Mouse (Mus musculus) limb, embryonic 14.5 days (tissue): ENCODE results near the gene Tcea2. TPM values are rescaled to one million over a fixed set of nuclear protein-coding genes. Genes with fewer than 3 reads are reported as not detected.

Source experiments
- ATAC-seq: fragments of 200-750 bp; cut with Nextera tagmentation; 2 replicates; pipeline ENCODE4 v1.8.0; 2017; ENCODE audit warnings: low read depth, moderate number of reproducible peaks, moderate TSS enrichment; ENCODE audit not compliant: low FRiP score
- DNase-seq: peaks from one replicate; pipeline ENCODE4 v3.0.0-alpha.2; 2015; ENCODE audit warnings: low spot score
- H3K27ac ChIP-seq: fragments of 300-500 bp; sonication (generic); replicated peaks from 2 replicates; pipeline ENCODE4 v1.5.1; 2014; ENCODE audit warnings: low read depth, mild to moderate bottlenecking, low read length, moderate library complexity, mixed read lengths
- H3K27me3 ChIP-seq: fragments of 300-500 bp; sonication (generic); 2 replicates; pipeline ENCODE4 v1.6.1; 2014; ENCODE audit warnings: low read length, mixed read lengths; ENCODE audit not compliant: control insufficient read depth, insufficient read depth
- H3K36me3 ChIP-seq: fragments of 300-500 bp; sonication (generic); 2 replicates; pipeline ENCODE4 v1.6.1; 2014; ENCODE audit warnings: mild to moderate bottlenecking, low read length, moderate library complexity, mixed read lengths; ENCODE audit not compliant: control insufficient read depth, insufficient read depth
- H3K4me1 ChIP-seq: fragments of 300-500 bp; sonication (generic); 2 replicates; pipeline ENCODE4 v1.6.1; 2014; ENCODE audit warnings: antibody characterized with exemption, low read length, mixed read lengths; ENCODE audit not compliant: control insufficient read depth, insufficient read depth
- H3K4me2 ChIP-seq: fragments of 300-500 bp; sonication (generic); replicated peaks from 2 replicates; pipeline ENCODE4 v1.6.1; 2014; ENCODE audit warnings: low read depth, mild to moderate bottlenecking, low read length, moderate library complexity; ENCODE audit not compliant: severe bottlenecking
- H3K4me3 ChIP-seq: fragments of 300-500 bp; sonication (generic); replicated peaks from 2 replicates; pipeline ENCODE4 v1.5.1; 2014; ENCODE audit warnings: low read length
- H3K9ac ChIP-seq: fragments of 300-500 bp; sonication (generic); 2 replicates; pipeline ENCODE4 v1.6.1; 2014; ENCODE audit warnings: mild to moderate bottlenecking, low read depth, low read length, moderate library complexity; ENCODE audit not compliant: severe bottlenecking
- H3K9me3 ChIP-seq: fragments of 300-500 bp; sonication (generic); 2 replicates; pipeline ENCODE4 v1.6.1; 2016; ENCODE audit warnings: low read length; ENCODE audit not compliant: control insufficient read depth
- POLR2A ChIP-seq: fragments of 200-500 bp; IDR thresholded peaks from 2 replicates; pipeline ENCODE4 v1.8.0; 2012; ENCODE audit warnings: inconsistent platforms, mild to moderate bottlenecking, moderate library complexity, borderline replicate concordance; ENCODE audit not compliant: insufficient read depth, insufficient read length; ENCODE audit errors: extremely low read depth
- WGBS: fragments of 180-500 bp; shearing (Covaris S2); extraction: QIAGEN DNeasy Blood & Tissue Kit; methylation state at CpG from one replicate; pipeline ENCODE4 v1.1.7; 2014; 5-methylcytosine and 5-hydroxymethylcytosine counted together
- polyA plus RNA-seq, 2 experiments: library from polyadenylated mRNA; depleted of rRNA in 1 of 2; stranded (reverse) in 1 of 2; unstranded in 1 of 2; fragments of >200 nt; fragmentation: Nextera tagmentation in 1 of 2; extraction: Ambion mirVana in 1 of 2; gene quantifications; 2 replicates each; pipeline versions ENCODE4 v1.2.1 to v1.2.3; 2012 to 2014

Gene Tcea2
- 53.8 and 57.1 TPM in 2 replicates for polyA plus RNA-seq (2012; rRNA removed)
- polyA plus RNA-seq (2014; fragmentation: Nextera tagmentation; extraction: Ambion mirVana): 27.1 and 32.9 TPM in 2 replicates

DNA sequence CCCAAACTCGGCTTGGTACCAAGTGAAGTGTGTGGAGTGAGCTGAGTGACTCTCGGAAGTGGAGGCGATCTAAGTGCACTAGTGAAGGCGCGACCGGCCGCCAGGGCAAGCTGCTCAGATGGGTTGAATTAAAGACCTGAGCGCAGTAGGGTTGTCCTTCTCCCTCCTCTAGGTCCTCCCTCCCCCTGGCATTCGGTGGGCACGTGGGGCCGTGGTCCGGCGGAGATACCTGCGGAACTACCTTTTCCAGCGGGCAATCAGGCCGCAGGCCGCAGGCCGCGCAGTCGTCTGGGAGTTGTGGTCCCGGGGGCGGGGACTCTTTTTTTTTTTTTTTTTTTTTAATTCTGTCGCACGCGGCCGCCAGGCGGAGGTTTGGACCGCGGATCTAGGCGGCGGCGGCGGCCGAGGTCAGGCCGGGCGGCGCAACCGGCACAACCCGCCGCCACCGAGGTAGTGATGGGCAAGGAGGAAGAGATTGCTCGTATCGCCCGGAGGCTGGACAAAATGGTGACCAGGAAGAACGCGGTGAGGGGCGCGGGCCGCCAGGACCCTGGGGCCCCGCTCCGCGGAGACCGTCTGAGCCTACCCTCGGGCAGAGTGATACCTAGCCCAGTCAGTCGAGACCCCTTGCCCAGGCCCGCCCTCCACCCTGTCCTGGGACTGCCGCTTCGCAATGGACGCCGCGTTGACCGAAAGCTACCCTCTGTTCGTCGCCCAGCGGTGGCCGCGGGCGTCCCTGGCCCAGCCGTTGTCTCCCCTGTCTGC lies at the start of gene Tcea2:
Tcea2 (plus strand) TSS at position 360 of the 765 bp plus-strand sequence.
- Histone ChIP-seq H3K4me2 (peak within 1 kb of the TSS; percentile 94), H3K36me3 (0 out of 2 replicates have a peak, but pooled peaks cover 7% of the 10 kb centered on the region), H3K9ac (peak within 1 kb of the TSS; percentile 89), H3K27me3 (no peaks in the 10 kb centered on the region), H3K9me3 (no peaks in the 10 kb centered on the region), H3K27ac (peak within 1 kb of the TSS; percentile 64; the same call in 1 of the 2 replicates), H3K4me1 (peaks cover 20% of the 10 kb centered on the region), H3K4me3 (peak within 1 kb of the TSS; percentile 71)
- 0 out of 2 replicates have a peak, but pooled peaks have one; percentile 20 for TF ChIP-seq POLR2A
- under 1% methylated on average over 68 of the region's 69 CpGs for WGBS
- ATAC-seq: peak; percentile 74
- peak; percentile 59 for DNase-seq

DNA sequence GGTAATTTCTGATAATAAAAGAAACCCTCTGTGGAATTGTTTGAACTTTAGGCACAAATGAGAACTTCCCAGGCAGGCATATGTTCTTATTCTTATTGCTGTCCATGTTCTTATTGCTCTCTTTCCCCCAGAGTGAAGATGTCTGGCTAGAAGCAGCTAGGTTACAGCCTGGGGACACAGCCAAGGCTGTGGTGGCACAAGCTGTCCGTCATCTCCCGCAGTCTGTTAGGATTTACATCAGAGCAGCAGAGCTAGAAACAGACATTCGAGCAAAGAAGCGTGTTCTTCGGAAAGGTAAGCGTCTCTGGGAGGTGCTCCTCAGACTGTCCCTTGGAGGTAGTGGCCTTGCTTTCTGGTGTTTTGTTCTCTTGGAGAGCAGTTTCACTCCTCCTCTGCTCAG lies 47.5 kb upstream of the Tcea2 start:
- H3K36me3 ChIP-seq: peaks cover 72% of the 10 kb centered on the region
- no peaks in the 10 kb centered on the region for H3K9me3 ChIP-seq
- H3K4me1 ChIP-seq: no peaks in the 10 kb centered on the region
- H3K9ac ChIP-seq: no peak overlapping the region
- TF ChIP-seq POLR2A: no peak
- no peak overlapping the region for H3K27ac ChIP-seq
- ATAC-seq: no peak
- WGBS: 96% methylated on average over 6 of the region's 6 CpGs
- no peak overlapping the region for H3K4me3 ChIP-seq
- no peaks in the 10 kb centered on the region for H3K27me3 ChIP-seq
- no peak for DNase-seq
- H3K4me2 ChIP-seq: no peak overlapping the region

DNA sequence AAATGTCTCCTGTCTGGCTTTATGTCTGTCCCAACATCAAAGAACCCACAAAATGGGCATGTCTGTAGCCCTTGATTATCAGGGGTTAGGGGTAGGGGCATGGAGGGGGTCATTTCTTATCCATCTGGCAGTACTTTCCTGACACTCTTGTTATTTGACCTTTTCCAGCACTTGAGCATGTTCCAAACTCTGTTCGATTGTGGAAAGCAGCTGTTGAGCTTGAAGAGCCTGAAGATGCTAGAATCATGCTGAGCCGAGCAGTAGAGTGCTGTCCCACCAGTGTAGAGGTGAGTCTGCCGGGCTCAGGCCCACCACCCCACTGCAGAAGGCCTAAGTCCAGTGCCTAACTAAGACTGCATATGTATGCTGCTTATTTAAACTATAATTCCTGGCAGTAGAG lies 44.2 kb upstream of the Tcea2 start:
- DNase-seq: no peak
- no peak for TF ChIP-seq POLR2A
- ATAC-seq: no peak
- peaks cover 78% of the 10 kb centered on the region for H3K36me3 ChIP-seq
- no peak overlapping the region for H3K4me3 ChIP-seq
- H3K9ac ChIP-seq: no peak overlapping the region
- 84% methylated on average over 3 of the region's 3 CpGs for WGBS
- H3K4me2 ChIP-seq: no peak overlapping the region
- H3K27ac ChIP-seq: no peak overlapping the region
- H3K27me3 ChIP-seq: no peaks in the 10 kb centered on the region
- no peaks in the 10 kb centered on the region for H3K4me1 ChIP-seq
- H3K9me3 ChIP-seq: no peaks in the 10 kb centered on the region

DNA sequence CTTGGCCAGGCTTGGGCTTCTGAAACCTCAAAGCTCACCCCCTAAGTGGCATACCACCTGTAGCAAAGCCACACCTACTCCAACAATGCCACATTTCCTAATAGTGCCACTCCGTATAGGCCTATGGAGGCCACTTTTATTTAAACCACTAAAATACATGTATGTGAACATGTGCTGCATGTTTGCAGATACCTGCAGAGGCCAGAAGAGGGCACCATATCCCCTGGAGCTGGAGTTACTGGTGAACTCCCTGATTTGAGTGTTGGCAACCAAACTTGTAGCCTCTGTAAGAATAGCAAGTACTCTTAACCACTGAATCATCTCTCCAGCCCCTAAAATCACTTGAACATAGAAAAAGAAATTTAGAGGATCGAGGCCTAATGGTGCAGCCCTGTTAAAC lies 35.7 kb upstream of the Tcea2 start:
- no peak overlapping the region for H3K4me2 ChIP-seq
- H3K9me3 ChIP-seq: no peaks in the 10 kb centered on the region
- H3K4me3 ChIP-seq: no peak overlapping the region
- 93% methylated on average over 2 of the region's 2 CpGs for WGBS
- H3K4me1 ChIP-seq: 0 out of 2 replicates have a peak, but pooled peaks cover 4% of the 10 kb centered on the region
- no peaks in the 10 kb centered on the region for H3K27me3 ChIP-seq
- no peak overlapping the region for H3K27ac ChIP-seq
- no peak overlapping the region for H3K9ac ChIP-seq
- peak; percentile 32 for DNase-seq
- no peak for ATAC-seq
- peaks cover 89% of the 10 kb centered on the region for H3K36me3 ChIP-seq
- no peak for TF ChIP-seq POLR2A

DNA sequence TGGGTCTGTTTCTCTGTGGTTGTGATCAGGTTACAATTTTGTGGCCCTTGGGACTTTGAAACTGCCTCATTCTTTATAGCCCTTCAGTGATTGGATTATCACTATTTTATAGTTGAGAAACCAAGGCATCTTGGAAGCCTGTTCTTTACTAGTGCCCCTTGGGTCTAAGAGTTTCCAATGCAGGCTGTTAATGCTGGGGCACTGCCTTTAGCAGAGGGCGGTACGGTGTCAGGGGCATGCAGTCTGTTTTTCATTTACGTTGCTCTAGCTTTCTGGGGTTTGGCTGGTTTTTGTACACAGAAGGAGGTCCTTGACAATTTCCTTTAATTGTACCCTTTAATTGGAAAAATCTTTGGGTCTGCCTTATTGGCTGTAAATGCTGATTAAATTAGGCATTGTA lies 34.4 kb upstream of the Tcea2 start:
- Histone ChIP-seq H3K4me3 (no peak overlapping the region), H3K27ac (0 out of 2 replicates have a peak overlapping the region, but pooled peaks have one; percentile 52), H3K4me1 (0 out of 2 replicates have a peak, but pooled peaks cover 4% of the 10 kb centered on the region), H3K27me3 (no peaks in the 10 kb centered on the region), H3K4me2 (no peak overlapping the region), H3K9ac (no peak overlapping the region), H3K9me3 (no peaks in the 10 kb centered on the region), H3K36me3 (peaks cover 89% of the 10 kb centered on the region)
- WGBS: 36% methylated on average over 3 of the region's 3 CpGs
- ATAC-seq: peak; percentile 35; the same call in 1 of the 2 replicates
- DNase-seq: peak; percentile 24
- no peak for TF ChIP-seq POLR2A
